Comparison of ENCODE assay signal across 13 mouse cellular contexts in genomic region chr5:106051026-106051425, GRCm38 (mm10).
"Had no signal": no experiment of that assay in that cellular context is flagged by ENCODE, and none has a peak within 500 bp of the region (broad histone marks: within the 10 kb centered on the region; RNA-seq: fewer than 3 reads in every experiment).

No protein-coding gene starts in this region.

- H3K27me3 ChIP-seq: limb, embryonic 15.5 days; lung, embryonic 15.5 days; megakaryocyte, embryonic 14.5 days; midbrain, embryonic 15.5 days; neural tube, embryonic 12.5 days had no signal

- DNase-seq: kidney, postnatal 36 days; lung, postnatal 14 days; right cerebral cortex, postnatal 4 days; spleen, adult 18-20 months; thymus, adult 18-20 months; thymus, postnatal 14 days had no signal

- H3K4me1 ChIP-seq: limb, embryonic 15.5 days; liver, embryonic 12.5 days; lung, embryonic 15.5 days; megakaryocyte, embryonic 14.5 days; midbrain, embryonic 15.5 days; neural tube, embryonic 12.5 days had no signal

- H3K4me3 ChIP-seq: limb, embryonic 15.5 days; liver, embryonic 12.5 days; lung, embryonic 15.5 days; megakaryocyte, embryonic 14.5 days; midbrain, embryonic 15.5 days; neural tube, embryonic 12.5 days had no signal

- H3K27ac ChIP-seq: limb, embryonic 15.5 days; liver, embryonic 12.5 days; lung, embryonic 15.5 days; macrophage; midbrain, embryonic 15.5 days; neural tube, embryonic 12.5 days had no signal
